Mouse (Mus musculus) frontal cortex, adult (tissue): ENCODE measurements around the gene Gmpr.

Source experiments
- ATAC-seq: cut with Nextera tagmentation; 2 replicates; pipeline ENCODE4 v1.9.2; 2017; ENCODE audit warnings: mild to moderate bottlenecking, moderate library complexity, mixed read lengths; ENCODE audit not compliant: low TSS enrichment

The Gmpr gene

GRCm38 (mm10) chr13:45539205-45539568, 31.9 kb downstream of the Gmpr start:
- peak; percentile 68 for ATAC-seq

DNA sequence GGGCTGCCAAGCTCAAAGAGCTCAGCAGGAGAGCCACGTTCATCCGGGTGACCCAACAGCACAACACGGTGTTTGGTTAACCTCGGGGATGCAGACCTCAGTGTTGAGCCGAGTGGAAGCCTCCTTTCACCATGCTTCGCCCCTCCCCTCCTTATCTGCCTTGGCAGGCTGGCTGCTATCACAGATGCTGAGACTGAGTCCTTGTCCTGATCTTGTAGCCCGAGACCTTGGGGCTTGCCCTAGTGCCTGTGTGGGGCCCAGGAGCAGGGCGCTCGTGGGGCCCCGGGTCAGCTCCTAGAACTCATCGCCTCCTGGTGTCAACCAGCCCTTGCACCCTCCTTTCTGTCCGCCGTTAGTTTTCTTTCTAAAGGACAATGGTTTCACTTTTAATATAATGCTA, 38.7 kb downstream of the Gmpr start:
- ATAC-seq: no peak

DNA sequence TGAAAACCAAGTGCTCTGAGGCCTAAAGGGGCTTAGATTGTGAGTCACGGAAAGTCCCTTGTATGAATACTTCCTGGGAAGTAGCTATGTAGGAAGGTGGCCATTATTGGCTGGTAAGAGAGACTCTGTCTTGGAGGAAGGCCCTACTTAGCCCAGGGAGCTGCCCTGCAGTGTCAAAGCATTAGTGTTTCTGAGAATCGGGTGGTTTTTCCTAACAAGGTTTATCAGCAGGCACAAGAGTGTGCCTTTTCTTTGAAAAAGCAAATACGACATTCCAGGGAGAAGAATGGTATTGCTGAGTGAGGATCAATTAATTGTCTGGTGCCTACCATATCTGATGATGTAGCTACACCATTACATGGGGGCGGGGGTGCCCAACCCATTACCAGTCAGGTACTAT, 39.7 kb downstream of the Gmpr start:
- no peak for ATAC-seq

GRCm38 (mm10) chr13:45547549-45547948, 40.3 kb downstream of the Gmpr start:
- ATAC-seq: no peak

DNA sequence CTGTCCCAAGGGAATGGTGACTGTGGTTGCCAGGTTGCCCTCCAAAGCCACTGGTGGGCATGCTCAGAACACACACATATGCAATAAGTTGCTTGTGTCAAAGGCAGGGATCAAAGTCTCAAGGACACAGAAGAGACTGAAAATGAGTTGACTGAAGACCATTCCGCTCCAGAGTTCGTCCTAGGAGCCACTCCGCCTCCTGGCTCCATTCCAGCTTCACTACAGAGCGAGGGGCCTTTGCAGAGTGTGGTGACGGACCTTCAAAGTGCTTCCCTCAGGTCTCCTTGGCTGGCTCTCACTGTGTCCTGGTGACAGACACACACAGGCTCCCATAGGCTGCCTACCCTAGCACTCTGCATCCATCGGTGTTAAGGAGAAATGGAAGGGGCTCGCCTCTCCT, 46.4 kb downstream of the Gmpr start:
- ATAC-seq: no peak

DNA sequence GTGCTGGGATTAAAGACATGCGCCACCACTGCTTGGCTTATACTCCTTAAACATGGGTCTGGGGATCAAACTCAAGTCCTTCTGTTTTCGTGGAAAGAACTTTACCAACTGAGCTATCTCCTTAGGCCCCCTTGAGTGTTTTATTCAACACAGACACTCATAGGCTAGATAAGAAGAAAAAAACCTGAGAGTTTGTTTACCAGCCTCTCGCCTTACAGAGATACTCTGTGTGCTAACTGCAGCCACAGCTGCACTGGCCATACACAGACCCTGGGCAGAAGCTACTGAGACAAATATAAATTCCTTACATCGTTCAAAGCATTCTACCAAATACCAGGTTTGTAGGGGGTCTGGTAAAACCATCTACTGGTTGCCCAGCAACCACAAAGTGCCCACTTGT, 51.1 kb downstream of the Gmpr start:
- no peak for ATAC-seq

GRCm38 (mm10) chr13:45559258-45559657, 52.0 kb downstream of the Gmpr start:
- no peak for ATAC-seq

GRCm38 (mm10) chr13:45560543-45560942, 53.3 kb downstream of the Gmpr start:
- peak; percentile 17; the same call in 1 of the 2 replicates for ATAC-seq

GRCm38 (mm10) chr13:45562011-45562410, 54.8 kb downstream of the Gmpr start:
- peak; percentile 45 for ATAC-seq

GRCm38 (mm10) chr13:45564946-45565345, 57.7 kb downstream of the Gmpr start:
- ATAC-seq: peak; percentile 27; the same call in 1 of the 2 replicates

DNA sequence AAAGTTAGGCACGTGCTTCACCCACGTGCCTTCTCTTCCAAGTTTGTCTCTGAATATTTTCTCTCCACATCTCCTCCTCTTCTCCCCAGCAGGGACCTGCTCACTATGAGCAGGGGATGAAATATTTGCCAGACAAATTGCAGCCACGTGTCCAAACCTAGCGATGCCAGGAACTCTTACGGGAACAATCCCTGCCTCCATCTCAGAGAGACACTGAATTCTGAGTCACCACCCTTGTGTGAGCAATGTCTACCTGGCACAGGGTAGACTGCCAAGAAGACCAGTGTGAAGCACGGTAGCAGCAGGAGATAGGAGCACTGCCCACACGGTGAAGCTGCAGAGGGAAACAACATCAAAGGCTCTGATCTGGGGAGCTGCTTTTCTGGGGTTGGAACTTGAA, 62.7 kb downstream of the Gmpr start:
- ATAC-seq: peak; percentile 63

GRCm38 (mm10) chr13:45571795-45572262, 64.6 kb downstream of the Gmpr start:
- peak; percentile 45; the same call in 1 of the 2 replicates for ATAC-seq

DNA sequence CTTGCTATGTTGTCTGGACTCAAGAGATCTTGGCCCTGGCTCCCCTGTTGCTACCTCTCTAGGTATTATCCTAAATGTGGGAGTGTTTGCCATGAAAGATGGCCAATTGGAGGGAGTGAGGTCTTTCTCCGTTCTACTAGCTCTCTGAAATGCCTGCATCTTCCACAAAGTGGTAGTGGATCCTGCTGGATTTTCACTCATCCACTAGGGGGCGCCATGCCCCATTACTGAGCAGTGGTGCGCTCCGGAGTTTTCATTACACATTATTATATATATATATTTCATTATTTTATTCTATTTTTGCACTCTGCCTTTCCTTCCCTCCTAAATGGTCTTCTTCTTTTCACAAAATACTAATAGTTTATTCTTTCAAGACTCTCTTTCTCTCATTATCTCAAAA, 65.5 kb downstream of the Gmpr start:
- 0 out of 2 replicates have a peak, but pooled peaks have one; percentile 28 for ATAC-seq

GRCm38 (mm10) chr13:45576185-45576584, 68.9 kb downstream of the Gmpr start:
- ATAC-seq: no peak

- ATAC-seq: no peak
These were observed 70.1 kb downstream of the Gmpr start for GRCm38 (mm10) chr13:45577366-45577765.

DNA sequence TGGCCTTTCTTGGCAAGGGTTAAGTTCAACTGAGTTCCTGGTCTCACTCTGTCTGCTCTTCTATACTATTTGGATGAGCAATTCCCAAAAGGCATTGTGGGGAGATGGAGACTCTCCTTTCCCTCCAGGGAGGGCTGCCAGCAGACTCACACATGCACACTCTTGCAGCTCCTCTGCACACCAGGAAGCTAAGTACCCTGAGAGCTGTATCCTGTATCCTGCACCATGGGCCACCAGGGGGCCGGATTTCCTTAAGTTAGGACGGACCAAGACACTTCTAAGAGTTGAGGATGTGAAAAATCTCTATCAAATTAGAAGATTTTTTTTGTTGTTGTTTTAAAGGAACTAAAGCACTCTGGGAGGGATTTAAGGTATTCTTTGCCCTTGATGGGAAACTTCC, 70.5 kb downstream of the Gmpr start:
- ATAC-seq: 0 out of 2 replicates have a peak, but pooled peaks have one; percentile 31

- no peak for ATAC-seq
These were observed 72.5 kb downstream of the Gmpr start for GRCm38 (mm10) chr13:45579751-45580150.

DNA sequence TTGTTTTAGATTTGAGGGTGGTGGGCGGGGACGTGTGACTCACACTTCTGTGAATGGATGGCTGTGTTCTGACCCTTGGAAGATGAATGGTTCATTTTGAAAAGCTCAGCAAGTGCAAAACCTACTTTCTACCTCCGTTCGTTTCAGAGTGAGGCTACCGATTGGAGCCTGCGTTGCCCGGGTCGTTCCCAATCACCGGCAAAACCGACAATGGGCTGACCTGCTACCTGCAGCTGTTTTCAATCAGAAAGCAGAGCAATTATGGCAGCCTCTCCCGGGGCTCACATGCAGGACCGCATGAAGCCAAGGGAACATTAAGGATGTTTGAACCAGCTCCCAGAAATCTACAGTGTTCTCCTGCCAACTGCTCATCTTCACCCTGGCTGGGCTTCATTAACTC, 75.0 kb downstream of the Gmpr start:
- peak; percentile 56 for ATAC-seq

- ATAC-seq: no peak
These were observed 75.8 kb downstream of the Gmpr start for GRCm38 (mm10) chr13:45583061-45583460.

DNA sequence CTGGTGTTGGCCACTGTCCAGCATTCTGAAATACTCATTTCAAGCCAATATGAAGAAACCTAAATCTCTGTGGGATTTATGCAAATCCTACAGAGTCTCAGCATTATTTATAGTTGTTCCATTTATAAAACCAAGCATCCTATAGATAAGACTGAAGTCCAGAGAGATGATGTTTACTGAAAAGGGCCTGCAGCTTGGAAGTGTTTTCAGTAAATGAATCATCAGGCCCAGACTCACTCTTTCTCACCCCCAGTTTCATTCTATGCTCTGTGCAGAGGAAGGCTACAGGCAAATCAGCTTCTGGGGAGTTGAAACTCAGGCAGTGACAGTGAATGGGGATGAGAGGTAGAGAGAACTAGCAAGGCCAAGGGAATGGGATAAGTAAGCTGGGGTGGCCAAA, 83.7 kb downstream of the Gmpr start:
- ATAC-seq: peak; percentile 74

DNA sequence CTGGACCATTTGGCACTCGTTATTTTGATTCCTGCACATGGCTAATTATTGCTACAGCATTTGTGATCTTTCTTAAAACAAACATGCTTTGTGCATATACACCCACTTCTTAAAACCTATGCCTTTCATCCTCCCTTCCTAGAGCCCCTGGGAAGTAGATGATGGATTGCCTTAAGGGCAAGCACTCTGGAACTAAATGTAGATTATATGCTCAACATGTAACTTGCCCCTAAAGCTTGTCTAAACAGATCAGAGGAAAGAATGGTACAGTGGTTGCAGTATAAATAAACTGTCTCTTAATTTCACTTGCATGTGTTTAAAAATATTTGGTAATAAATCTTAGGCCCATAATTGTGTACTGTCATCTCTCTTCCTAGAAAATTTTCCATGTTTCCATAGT, 86.7 kb downstream of the Gmpr start:
- no peak for ATAC-seq

- ATAC-seq: no peak
These were observed 88.2 kb downstream of the Gmpr start for GRCm38 (mm10) chr13:45595416-45595815.

DNA sequence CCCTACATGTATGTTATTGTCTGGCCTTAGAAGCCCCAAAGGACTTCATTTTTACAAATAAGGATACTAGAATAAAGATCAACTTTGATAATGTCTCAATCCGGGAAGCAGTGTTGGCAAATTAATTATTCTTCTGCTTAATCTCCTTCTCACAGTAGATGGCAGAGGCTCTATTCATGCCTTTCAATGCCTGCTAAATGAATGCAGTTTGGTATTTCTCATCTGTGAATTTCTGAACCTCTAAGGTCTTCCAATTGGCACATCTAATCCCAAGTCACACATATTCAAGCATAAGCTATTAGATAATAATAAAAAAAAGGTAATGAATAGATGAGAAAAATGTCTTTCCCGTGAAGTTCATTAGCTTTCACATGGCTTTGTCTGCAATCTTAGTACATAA, 92.6 kb downstream of the Gmpr start:
- ATAC-seq: no peak

DNA sequence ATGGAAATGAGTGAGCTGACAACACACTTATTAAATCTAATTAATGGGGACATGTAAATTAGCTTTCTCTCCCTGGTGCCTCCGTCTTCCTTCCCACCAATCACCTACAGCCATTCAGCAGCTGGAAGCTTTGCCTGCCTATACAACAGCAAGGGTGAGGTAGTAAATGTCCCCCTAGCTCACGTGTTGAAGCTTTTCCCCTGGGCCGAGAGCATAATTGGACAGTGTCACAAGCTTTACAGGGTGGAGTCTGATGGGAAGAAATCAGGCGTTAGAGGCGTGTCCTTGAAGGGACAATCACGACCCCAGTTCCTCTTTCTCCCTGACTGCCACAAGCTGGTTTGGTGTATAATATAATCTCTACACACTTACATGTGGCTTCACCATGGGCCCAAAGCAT, 93.2 kb downstream of the Gmpr start:
- ATAC-seq: no peak
